Mouse (Mus musculus) lung, postnatal 25 days (tissue): ENCODE measurements around the gene Rnaseh2a.

Experiments used
- DNase-seq: peaks from one replicate; pipeline ENCODE4 v3.0.0; 2022; ENCODE audit warnings: low spot score

Rnaseh2a gene

GRCm38 (mm10) chr8:84969241-84970134 is at the start of gene Rnaseh2a, which contains the start of the genes Gm49661 and Prdx2:
TSS of gene Rnaseh2a (minus strand) at chr8:84969767.
TSS of gene Gm49661 (minus strand) at chr8:84969433.
TSS of gene Prdx2 (plus strand) at chr8:84969587.
- peak; percentile 67 for DNase-seq

- DNase-seq = no peak
These were observed 47.6 kb upstream of the Rnaseh2a start for GRCm38 (mm10) chr8:85017209-85017608.

GRCm38 (mm10) chr8:85016724-85017123 is 47.2 kb upstream of the Rnaseh2a start:
- no peak for DNase-seq

GRCm38 (mm10) chr8:85014431-85014830 is 44.9 kb upstream of the Rnaseh2a start, which contains the start of gene Best2:
TSS of gene Best2 (minus strand) at chr8:85014531.
- DNase-seq = no peak

GRCm38 (mm10) chr8:85013230-85013840 is 43.8 kb upstream of the Rnaseh2a start:
- peak; percentile 82 for DNase-seq

GRCm38 (mm10) chr8:85011242-85011641 is 41.7 kb upstream of the Rnaseh2a start:
- no peak for DNase-seq

GRCm38 (mm10) chr8:85007686-85008085 is 38.1 kb upstream of the Rnaseh2a start:
- peak; percentile 28 for DNase-seq

GRCm38 (mm10) chr8:84997649-84998295 is 28.2 kb upstream of the Rnaseh2a start:
- DNase-seq = peak; percentile 92

GRCm38 (mm10) chr8:84996978-84997377 is 27.4 kb upstream of the Rnaseh2a start:
- no peak for DNase-seq

GRCm38 (mm10) chr8:84995680-84996079 is 26.1 kb upstream of the Rnaseh2a start:
- DNase-seq = no peak

- no peak for DNase-seq
These were observed 24.8 kb upstream of the Rnaseh2a start for GRCm38 (mm10) chr8:84994375-84994774.

- DNase-seq = peak; percentile 89
These were observed 21.3 kb upstream of the Rnaseh2a start for GRCm38 (mm10) chr8:84990836-84991235.

GRCm38 (mm10) chr8:84990349-84990748 is 20.8 kb upstream of the Rnaseh2a start, which contains the start of gene Hook2:
TSS of gene Hook2 (plus strand) at chr8:84990603.
- DNase-seq = peak; percentile 99

- peak; percentile 96 for DNase-seq
These were observed 20.2 kb upstream of the Rnaseh2a start for GRCm38 (mm10) chr8:84989810-84990209.

GRCm38 (mm10) chr8:84989311-84989731 is 19.8 kb upstream of the Rnaseh2a start:
- peak; percentile 69 for DNase-seq

GRCm38 (mm10) chr8:84987903-84988302 is 18.3 kb upstream of the Rnaseh2a start:
- DNase-seq = no peak

- no peak for DNase-seq
These were observed 17.8 kb upstream of the Rnaseh2a start for GRCm38 (mm10) chr8:84987388-84987787.

- no peak for DNase-seq
These were observed 16.9 kb upstream of the Rnaseh2a start for GRCm38 (mm10) chr8:84986379-84986945.

GRCm38 (mm10) chr8:84985684-84986378 is 16.3 kb upstream of the Rnaseh2a start:
- DNase-seq = peak; percentile 94

- peak; percentile 34 for DNase-seq
These were observed 15.6 kb upstream of the Rnaseh2a start for GRCm38 (mm10) chr8:84985049-84985683.
